Mouse (Mus musculus) heart, embryonic 13.5 days (tissue): ENCODE measurements at regions not wholly inside any gene's neighbourhood (a gene's known extent, or its start where the extent isn't known, plus 50 kb on each side); places are given as distances from the start of the nearest gene placed in this dataset.

ENCODE experiments used
- ATAC-seq: fragments of 200-750 bp; cut with Nextera tagmentation; 2 replicates; pipeline ENCODE4 v1.8.0; 2017; ENCODE audit warnings: moderate TSS enrichment; ENCODE audit not compliant: insufficient number of reproducible peaks, low FRiP score, low TSS enrichment; ENCODE audit errors: extremely low read depth
- H3K27ac ChIP-seq: fragments of 300-500 bp; sonication (generic); replicated peaks from 2 replicates; pipeline ENCODE4 v1.5.1; 2015; ENCODE audit warnings: moderate library complexity, mild to moderate bottlenecking, inconsistent platforms
- H3K27me3 ChIP-seq: fragments of 300-500 bp; sonication (generic); replicated peaks from 2 replicates; pipeline ENCODE4 v1.6.1; 2015; ENCODE audit warnings: mild to moderate bottlenecking, inconsistent platforms
- H3K36me3 ChIP-seq: fragments of 300-500 bp; sonication (generic); 2 replicates; pipeline ENCODE4 v1.6.1; 2015; ENCODE audit warnings: mild to moderate bottlenecking, inconsistent platforms
- H3K4me1 ChIP-seq: fragments of 300-500 bp; sonication (generic); 2 replicates; pipeline ENCODE4 v1.6.1; 2015; ENCODE audit warnings: inconsistent platforms
- H3K4me2 ChIP-seq: fragments of 300-500 bp; sonication (generic); 2 replicates; pipeline ENCODE4 v1.6.1; 2015; ENCODE audit warnings: inconsistent platforms, mild to moderate bottlenecking, moderate library complexity
- H3K4me3 ChIP-seq: fragments of 300-500 bp; sonication (generic); 2 replicates; pipeline ENCODE4 v1.5.1; 2015; ENCODE audit warnings: moderate library complexity, mild to moderate bottlenecking, inconsistent platforms
- H3K9ac ChIP-seq: fragments of 300-500 bp; sonication (generic); 2 replicates; pipeline ENCODE4 v1.6.1; 2015; ENCODE audit warnings: inconsistent platforms, mild to moderate bottlenecking, moderate library complexity
- H3K9me3 ChIP-seq: fragments of 300-500 bp; sonication (generic); 2 replicates; pipeline ENCODE4 v1.6.1; 2016; ENCODE audit warnings: inconsistent platforms
- WGBS: fragments of 180-500 bp; shearing (Covaris S2); methylation state at CpG from one replicate; pipeline ENCODE4 v1.1.7; 2015; ENCODE audit warnings: mixed read lengths; 5-methylcytosine and 5-hydroxymethylcytosine counted together

- Histone ChIP-seq H3K9me3 (no peaks in the 10 kb centered on the region), H3K9ac (no peak overlapping the region), H3K4me3 (no peak overlapping the region), H3K4me1 (peaks cover 11% of the 10 kb centered on the region), H3K27ac (no peak overlapping the region), H3K27me3 (no peaks in the 10 kb centered on the region), H3K36me3 (no peaks in the 10 kb centered on the region), H3K4me2 (no peak overlapping the region)
- WGBS = 78% methylated on average over 6 of the region's 6 CpGs
- no peak for ATAC-seq
Observed at GRCm38 (mm10) chr12:69428108-69428507, 55.9 kb upstream of the Gm9887 start.

- no peak overlapping the region for H3K27ac ChIP-seq
- ATAC-seq = no peak
- no peaks in the 10 kb centered on the region for H3K9me3 ChIP-seq
- H3K9ac ChIP-seq = no peak overlapping the region
- 79% methylated on average over 3 of the region's 3 CpGs for WGBS
- H3K4me1 ChIP-seq = peaks cover 15% of the 10 kb centered on the region
- no peaks in the 10 kb centered on the region for H3K27me3 ChIP-seq
- H3K36me3 ChIP-seq = no peaks in the 10 kb centered on the region
- no peak overlapping the region for H3K4me3 ChIP-seq
- no peak overlapping the region for H3K4me2 ChIP-seq
Observed at GRCm38 (mm10) chr12:69425610-69426009, 53.4 kb upstream of the Gm9887 start.

GRCm38 (mm10) chr12:69424971-69425370, 52.7 kb upstream of the Gm9887 start:
- Histone ChIP-seq H3K4me1 (peaks cover 15% of the 10 kb centered on the region), H3K9ac (0 out of 2 replicates have a peak overlapping the region, but pooled peaks have one; percentile 0), H3K36me3 (no peaks in the 10 kb centered on the region), H3K4me3 (no peak overlapping the region), H3K27me3 (no peaks in the 10 kb centered on the region), H3K27ac (peak overlapping the region; percentile 6; the same call in 1 of the 2 replicates), H3K4me2 (0 out of 2 replicates have a peak overlapping the region, but pooled peaks have one; percentile 10), H3K9me3 (no peaks in the 10 kb centered on the region)
- 64% methylated on average over 14 of the region's 14 CpGs for WGBS
- no peak for ATAC-seq
